Mouse (Mus musculus) spleen, postnatal 10 days (tissue): ENCODE measurements around the gene Gucy2d.

ENCODE experiments used
- DNase-seq, 2 experiments: peaks; one replicate each; pipeline ENCODE4 v3.0.0; 2021 to 2022; ENCODE audit warnings: low spot score in 2 of 2

Gene Gucy2d

DNA sequence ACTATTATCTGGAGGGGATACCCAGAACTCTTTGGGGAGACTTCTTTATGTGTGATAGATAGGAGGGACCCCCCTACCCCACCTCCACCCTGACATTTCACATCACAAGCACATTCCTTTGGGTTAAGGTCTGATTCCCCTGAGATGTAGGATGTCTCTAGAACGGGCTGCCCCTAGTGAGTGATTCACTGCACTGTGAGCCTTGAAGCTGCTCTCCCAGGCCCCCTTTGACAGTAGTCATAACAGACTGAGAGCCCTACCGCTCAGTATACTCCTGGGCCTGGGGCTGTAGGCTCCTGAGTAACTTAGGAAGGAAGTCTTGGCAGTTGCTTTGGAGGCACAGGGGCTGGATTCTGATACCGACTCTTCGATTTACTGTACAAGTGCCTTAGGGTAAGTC is 50.1 kb downstream of the Gucy2d start:
- no peak for DNase-seq

DNA sequence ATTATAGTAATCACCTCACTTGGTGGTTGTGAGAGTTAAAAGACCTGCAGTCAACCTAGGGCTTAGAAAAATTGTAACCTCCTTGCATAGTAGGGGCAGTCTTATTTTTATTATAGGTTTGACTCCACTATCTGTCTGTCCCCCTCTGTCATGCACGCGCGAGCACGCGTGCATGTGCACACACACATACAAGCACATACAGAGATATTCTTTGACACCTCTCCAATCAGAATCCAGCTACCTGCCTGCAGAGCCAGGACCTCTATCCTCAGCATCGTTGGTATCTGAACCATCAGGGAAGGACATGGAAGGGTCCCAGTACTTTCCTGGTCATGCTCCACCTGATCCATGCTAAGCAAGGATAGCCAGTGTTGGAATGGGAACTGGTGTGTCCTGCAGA is 50.7 kb downstream of the Gucy2d start:
- no peak for DNase-seq

DNA sequence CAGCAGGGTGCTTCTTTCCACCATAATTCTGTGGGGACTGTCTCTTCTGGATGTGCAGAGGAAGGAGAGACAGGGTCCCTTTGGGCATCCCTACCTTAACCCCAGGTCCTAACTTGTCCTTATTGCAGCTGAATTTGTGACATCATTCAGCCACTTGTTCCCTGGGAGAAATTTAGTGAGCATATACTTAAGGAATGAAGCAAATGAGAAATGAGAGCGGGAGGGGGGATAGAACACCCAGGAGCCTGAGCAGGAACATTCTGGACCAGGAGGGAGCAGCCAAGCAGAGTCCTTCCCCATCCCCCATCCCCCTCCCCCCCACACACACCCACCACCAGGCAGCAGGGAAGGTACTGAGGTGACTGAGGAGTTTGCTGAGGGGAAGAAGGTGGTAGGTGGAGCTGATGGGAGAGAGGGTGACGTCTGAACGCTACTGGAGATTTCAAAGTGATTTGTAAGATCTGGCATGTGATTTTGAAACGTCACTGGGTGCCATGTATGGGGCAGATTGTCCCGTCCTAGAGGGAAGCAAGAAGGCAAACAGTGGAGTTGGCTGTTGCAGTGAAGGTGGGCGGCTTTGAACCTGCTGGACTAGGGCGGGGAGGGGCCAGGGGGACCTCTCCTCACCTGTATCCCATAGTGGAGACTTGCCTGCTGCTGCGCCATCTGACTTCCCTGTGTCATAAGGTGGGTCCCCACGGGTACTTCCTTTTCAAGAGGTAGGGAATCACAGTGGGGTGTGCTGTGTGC is 51.4 kb downstream of the Gucy2d start:
- no peak for DNase-seq

GRCm38 (mm10) chr7:98492331-98492730 is 52.1 kb downstream of the Gucy2d start:
- DNase-seq, result no peak

DNA sequence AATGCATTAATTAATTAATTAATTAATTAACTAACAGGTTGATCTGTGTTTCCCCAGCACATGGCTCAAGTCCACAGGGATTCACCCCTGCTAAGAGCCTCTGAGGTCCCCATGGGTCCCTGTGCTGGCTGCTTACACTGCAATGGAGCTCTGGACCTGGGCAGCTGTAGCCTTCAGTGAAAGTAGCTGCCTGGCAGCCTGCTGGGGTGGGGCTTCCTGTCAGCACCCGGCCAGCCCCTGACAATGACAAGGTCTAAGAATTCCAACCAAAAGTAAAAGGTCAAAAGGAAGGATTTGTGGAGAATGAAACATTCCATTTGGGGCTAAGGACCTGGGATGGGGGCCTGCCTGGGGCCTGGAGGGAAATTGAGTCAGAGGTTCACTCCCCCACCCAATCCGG is 53.1 kb downstream of the Gucy2d start:
- no peak for DNase-seq

- no peak for DNase-seq
Measured at GRCm38 (mm10) chr7:98493901-98494480, 53.8 kb downstream of the Gucy2d start.

DNA sequence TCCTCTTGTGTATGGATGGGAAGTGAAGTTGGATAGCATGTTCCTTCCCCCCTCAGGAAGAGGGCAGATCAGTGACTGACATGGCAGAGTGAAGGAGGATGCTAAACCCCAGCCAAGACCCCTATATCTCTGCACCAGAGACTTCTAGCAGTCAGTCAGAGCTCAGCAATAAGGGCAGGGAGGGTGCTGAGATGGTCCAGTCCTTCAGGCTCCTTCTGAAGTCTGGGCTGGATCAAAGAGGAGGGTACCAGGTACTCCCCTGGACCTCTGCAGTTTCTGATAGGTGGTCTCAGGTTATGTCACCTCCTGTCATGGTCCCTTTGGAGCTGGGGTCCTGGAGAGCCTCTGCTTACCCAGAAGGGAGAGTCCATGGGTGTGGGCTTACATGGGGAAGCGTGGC is 55.4 kb downstream of the Gucy2d start:
- DNase-seq, result no peak

- DNase-seq, result no peak
Measured at GRCm38 (mm10) chr7:98497451-98497850, 57.2 kb downstream of the Gucy2d start.

DNA sequence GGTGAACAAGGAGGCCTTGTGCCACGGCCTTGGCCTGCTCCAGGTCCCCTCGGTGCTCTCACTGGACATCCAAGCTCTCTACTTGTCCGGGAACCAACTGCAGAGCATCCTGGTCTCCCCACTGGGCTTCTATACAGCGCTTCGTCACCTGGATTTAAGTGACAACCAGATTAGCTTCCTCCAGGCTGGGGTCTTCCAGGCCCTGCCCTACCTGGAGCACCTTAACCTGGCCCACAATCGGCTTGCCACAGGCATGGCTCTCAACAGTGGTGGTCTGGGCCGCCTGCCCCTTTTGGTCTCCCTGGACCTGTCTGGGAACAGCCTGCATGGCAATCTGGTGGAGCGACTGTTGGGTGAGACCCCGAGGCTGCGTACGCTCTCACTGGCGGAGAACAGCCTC is 57.9 kb downstream of the Gucy2d start:
- no peak for DNase-seq

DNA sequence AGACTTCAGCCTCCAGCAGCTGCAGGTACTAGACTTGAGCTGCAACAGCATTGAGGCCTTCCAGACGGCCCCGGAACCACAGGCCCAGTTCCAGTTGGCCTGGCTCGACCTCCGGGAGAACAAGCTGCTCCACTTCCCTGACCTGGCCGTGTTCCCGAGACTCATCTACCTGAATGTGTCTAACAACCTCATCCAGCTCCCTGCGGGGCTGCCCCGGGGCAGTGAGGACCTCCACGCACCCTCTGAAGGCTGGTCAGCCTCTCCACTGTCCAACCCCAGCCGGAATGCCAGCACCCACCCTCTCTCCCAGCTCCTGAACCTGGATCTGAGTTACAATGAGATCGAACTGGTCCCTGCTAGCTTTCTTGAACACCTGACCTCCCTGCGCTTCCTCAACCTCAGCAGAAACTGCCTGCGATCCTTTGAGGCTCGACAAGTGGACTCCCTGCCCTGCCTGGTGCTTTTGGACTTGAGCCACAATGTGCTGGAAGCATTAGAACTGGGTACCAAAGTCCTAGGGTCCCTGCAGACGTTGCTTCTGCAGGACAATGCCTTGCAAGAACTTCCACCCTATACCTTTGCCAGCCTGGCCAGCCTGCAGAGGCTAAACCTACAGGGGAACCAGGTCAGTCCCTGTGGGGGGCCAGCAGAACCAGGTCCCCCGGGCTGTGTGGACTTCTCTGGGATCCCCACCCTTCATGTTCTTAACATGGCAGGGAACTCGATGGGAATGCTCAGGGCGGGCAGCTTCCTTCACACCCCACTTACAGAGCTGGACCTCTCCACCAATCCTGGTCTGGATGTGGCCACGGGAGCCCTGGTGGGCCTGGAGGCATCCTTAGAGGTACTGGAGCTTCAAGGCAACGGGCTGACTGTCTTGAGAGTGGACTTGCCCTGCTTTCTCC is 58.7 kb downstream of the Gucy2d start:
- DNase-seq, result no peak

DNA sequence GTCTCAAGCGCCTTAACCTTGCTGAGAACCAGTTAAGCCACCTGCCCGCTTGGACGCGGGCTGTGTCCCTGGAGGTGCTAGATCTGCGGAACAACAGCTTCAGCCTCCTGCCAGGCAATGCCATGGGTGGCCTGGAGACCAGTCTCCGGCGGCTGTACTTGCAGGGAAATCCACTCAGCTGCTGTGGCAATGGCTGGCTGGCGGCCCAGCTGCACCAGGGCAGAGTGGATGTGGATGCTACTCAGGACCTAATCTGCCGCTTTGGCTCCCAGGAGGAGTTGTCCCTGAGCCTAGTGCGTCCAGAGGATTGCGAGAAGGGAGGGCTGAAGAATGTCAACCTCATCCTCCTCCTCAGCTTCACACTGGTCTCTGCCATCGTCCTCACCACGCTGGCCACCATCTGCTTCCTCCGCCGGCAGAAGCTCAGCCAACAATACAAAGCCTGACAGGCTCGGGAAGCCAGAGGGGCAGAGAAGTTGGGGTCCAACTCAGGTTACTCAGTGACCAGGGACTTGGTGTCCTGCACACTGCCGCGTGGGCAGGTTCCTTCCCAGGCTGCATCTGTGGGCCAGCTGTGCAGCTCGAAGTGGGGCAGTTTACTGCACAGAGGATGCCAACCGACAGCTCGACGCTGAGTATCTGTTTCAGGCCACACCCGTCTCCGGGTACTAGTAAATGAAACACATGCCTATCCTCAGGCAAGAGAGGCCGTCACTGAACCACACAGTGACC is 59.5 kb downstream of the Gucy2d start:
- no peak for DNase-seq

DNA sequence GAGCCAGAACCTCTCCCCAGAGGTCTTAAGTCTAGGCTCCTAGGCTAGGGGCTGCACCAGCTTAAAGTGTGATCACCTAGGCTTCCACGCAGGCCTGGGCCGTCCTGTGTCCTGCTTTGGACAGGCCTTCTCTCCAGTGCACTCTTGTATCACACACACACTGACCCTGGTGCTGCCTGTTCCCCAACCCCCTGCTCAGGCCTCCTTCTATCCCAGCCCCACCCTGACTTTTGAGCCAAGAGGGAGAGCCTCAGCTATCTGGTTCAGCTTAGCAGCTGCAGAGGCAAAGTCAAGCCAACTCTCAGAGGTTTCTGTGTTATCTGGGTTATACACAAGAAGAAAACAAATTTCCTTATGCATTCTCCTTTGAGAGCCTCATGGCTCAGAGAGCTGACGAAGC is 60.3 kb downstream of the Gucy2d start:
- DNase-seq, result no peak

GRCm38 (mm10) chr7:98501078-98501477 is 60.9 kb downstream of the Gucy2d start:
- DNase-seq, result no peak

DNA sequence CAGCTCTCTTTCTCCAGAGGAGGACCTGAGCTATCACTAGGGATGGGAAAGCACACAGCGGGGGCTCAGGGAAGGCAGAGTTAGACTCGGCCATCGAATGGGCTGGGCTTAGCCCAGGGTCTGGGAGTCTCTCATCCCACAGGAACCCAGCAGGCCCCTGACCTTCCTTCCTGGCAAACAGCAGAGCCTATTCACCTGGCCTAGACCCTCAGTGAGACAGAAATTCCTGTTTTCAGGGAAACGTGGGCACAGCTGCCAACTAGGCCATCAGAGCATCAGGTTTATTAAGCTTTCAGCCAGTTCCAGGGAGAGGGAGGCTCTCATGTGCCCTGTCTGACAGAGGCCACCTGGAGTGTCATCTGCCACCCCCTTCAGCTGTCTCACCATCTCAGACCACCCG is 62.7 kb downstream of the Gucy2d start:
- DNase-seq, result no peak

GRCm38 (mm10) chr7:98503951-98504647 is 63.9 kb downstream of the Gucy2d start:
- no peak for DNase-seq

- DNase-seq, result peak in 1 of 2 experiments; percentile 11
Measured at GRCm38 (mm10) chr7:98504726-98505314, 64.6 kb downstream of the Gucy2d start.

DNA sequence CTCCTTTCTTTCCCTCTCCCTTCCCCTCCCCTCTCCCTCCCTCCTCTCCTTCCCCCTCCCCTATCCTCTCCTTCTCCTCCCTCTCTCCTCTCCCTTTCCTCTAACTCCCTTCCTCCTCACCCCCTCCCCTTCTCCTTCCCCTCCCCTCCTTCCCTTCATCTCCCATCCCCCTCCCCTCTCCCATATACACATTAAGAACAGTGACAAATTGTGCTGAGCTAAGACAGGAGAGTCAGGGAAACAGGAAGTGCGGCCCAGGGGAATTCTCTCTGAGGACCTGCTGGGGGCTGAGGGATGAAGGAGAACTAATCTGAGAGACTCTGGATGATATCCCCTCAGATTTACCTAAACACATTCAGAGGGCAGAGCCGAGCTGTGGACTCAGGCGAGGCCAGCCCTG is 65.4 kb downstream of the Gucy2d start:
- DNase-seq, result no peak

DNA sequence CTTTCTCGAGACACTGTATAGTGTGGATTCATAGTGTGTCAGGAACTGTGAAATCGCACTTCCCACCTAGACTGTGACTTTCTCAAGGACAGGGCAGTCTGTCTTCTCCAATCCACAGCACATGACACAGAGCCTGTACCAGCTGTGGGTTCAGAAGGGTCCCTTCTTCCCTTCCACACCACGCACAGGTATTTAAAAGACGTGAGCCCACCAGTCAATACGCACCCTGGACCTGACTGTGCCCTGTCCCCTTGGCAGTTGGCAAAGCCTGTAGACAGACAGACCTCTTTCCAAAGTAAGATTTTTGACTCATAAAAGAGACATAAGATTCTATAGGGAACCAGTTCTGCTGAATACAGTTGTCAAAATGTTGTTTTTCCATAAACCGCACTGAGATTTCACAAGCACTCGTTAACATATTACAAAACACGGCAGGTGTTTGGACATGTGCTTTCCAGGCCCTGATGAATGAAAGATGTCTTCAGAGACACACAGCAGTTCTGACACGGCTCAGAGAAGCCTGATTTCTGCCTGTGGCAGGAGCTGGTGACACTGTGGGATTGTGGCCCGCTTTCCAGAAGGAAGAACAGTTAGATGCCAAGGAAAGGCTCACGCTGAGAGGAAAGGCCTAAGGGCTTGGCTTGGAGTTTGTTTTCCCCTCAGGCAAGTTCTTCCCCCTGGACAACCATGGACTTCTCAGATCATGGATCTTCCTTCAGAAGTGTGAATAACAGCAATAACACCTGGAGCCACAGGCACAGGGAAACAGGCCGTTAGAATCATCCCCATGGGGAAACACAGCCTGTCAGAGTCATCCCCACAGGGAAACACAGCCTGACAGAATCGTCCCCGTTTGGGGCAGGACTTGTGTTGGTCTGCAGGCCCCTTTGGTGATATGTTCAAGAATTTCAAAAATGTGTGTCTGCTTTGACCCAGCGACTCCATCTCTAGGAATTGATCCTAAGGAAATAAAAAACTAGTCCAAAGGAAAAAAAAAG is 71.0 kb downstream of the Gucy2d start:
- DNase-seq, result no peak

GRCm38 (mm10) chr7:98513251-98513650 is 73.0 kb downstream of the Gucy2d start:
- DNase-seq, result no peak

DNA sequence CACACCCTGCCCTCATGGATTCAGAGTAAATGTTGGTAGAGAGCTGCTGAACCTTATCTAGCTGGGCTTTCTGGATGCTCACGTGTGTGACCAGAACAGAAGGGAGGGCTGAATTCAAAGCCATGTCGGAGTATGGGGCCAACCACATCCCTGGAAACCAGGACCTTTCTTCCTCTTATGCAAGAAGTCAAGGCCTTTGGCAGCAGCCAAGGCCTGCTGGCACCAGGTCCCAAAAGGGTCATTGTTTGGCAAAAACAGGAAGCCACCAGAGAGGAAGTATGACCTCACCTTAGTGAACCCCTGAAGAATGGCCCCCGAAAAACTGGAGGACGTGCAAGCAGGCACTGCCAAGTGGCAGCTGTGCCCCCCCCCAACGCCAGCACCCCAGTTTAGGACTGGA is 82.4 kb downstream of the Gucy2d start:
- no peak for DNase-seq
